Mouse (Mus musculus): ENCODE measurements around the gene Isca1. TPM values are rescaled to one million over a fixed set of nuclear protein-coding genes. Genes with fewer than 3 reads are reported as not detected.
"Not testable (repeated sequence)": the region's sequence is repeated elsewhere in the genome, so short reads cannot be mapped to it uniquely, and the experiment has no call there.

Gene Isca1
- polyA plus RNA-seq, 1 experiment = 271 TPM

GRCm38 (mm10) chr13:59794786-59795185 is 25.2 kb upstream of the Isca1 start:
- Histone ChIP-seq H3K4me1 (ENCODE audit: control insufficient read depth, insufficient read depth, low read length) (no peaks in the 10 kb centered on the region), H3K27ac (ENCODE audit: insufficient read depth, low read length) (no peak overlapping the region), H3K4me3 (ENCODE audit: insufficient read depth, low read length) (no peak overlapping the region)
- no peak for TF ChIP-seq CTCF (IDR thresholded peaks at IDR 0.05; ENCODE audit: extremely low read depth, insufficient read depth, low read length)
- no peak for TF ChIP-seq POLR2A (IDR thresholded peaks at IDR 0.05; ENCODE audit: extremely low read depth, insufficient read depth, low read length)

GRCm38 (mm10) chr13:59782145-59782544 is 12.5 kb upstream of the Isca1 start, which contains the start of gene Gm49354:
Gene Gm49354 (minus strand): TSS chr13:59782245.
- no peaks in the 10 kb centered on the region for H3K4me1 ChIP-seq (ENCODE audit: control insufficient read depth, insufficient read depth, low read length)
- H3K27ac ChIP-seq (ENCODE audit: insufficient read depth, low read length) = no peak within 1 kb of the TSS
- no peak within 1 kb of the TSS for H3K4me3 ChIP-seq (ENCODE audit: insufficient read depth, low read length)
- TF ChIP-seq CTCF (IDR thresholded peaks at IDR 0.05; ENCODE audit: extremely low read depth, insufficient read depth, low read length) (no peak), POLR2A (IDR thresholded peaks at IDR 0.05; ENCODE audit: extremely low read depth, insufficient read depth, low read length) (no peak)

GRCm38 (mm10) chr13:59779744-59780264 is 10.2 kb upstream of the Isca1 start:
- H3K4me1 ChIP-seq (ENCODE audit: control insufficient read depth, insufficient read depth, low read length); H3K27ac ChIP-seq (ENCODE audit: insufficient read depth, low read length); H3K4me3 ChIP-seq (ENCODE audit: insufficient read depth, low read length): not testable (repeated sequence)

- Histone ChIP-seq H3K27ac (ENCODE audit: insufficient read depth, low read length) (no peak overlapping the region), H3K4me1 (ENCODE audit: control insufficient read depth, insufficient read depth, low read length) (no peaks in the 10 kb centered on the region), H3K4me3 (ENCODE audit: insufficient read depth, low read length) (no peak overlapping the region)
- no peak for TF ChIP-seq POLR2A (IDR thresholded peaks at IDR 0.05; ENCODE audit: extremely low read depth, insufficient read depth, low read length)
- 0 out of 2 replicates have a peak, but pooled peaks have one; percentile 8 for TF ChIP-seq CTCF (IDR thresholded peaks at IDR 0.05; ENCODE audit: extremely low read depth, insufficient read depth, low read length)
Measured at GRCm38 (mm10) chr13:59779213-59779612, 9.6 kb upstream of the Isca1 start.

GRCm38 (mm10) chr13:59775168-59775567 is 5.6 kb upstream of the Isca1 start:
- H3K27ac ChIP-seq (ENCODE audit: insufficient read depth, low read length) = no peak overlapping the region
- H3K4me1 ChIP-seq (ENCODE audit: control insufficient read depth, insufficient read depth, low read length) = peaks cover 2% of the 10 kb centered on the region; the same call in 1 of the 2 replicates
- no peak overlapping the region for H3K4me3 ChIP-seq (ENCODE audit: insufficient read depth, low read length)
- TF ChIP-seq POLR2A (IDR thresholded peaks at IDR 0.05; ENCODE audit: extremely low read depth, insufficient read depth, low read length) (no peak), CTCF (IDR thresholded peaks at IDR 0.05; ENCODE audit: extremely low read depth, insufficient read depth, low read length) (no peak)

- H3K4me1 ChIP-seq (ENCODE audit: control insufficient read depth, insufficient read depth, low read length) = peaks cover 7% of the 10 kb centered on the region; the same call in 1 of the 2 replicates
- peak overlapping the region; percentile 98; the same call in 1 of the 2 replicates for H3K27ac ChIP-seq (ENCODE audit: insufficient read depth, low read length)
- H3K4me3 ChIP-seq (ENCODE audit: insufficient read depth, low read length) = no peak overlapping the region; the same call in 1 of the 2 replicates
- peak; percentile 34; the same call in 1 of the 2 replicates for TF ChIP-seq POLR2A (IDR thresholded peaks at IDR 0.05; ENCODE audit: extremely low read depth, insufficient read depth, low read length)
- TF ChIP-seq CTCF (IDR thresholded peaks at IDR 0.05; ENCODE audit: extremely low read depth, insufficient read depth, low read length) = no peak
Measured at GRCm38 (mm10) chr13:59771257-59771656, 1.6 kb upstream of the Isca1 start.

- no peak for TF ChIP-seq CTCF (IDR thresholded peaks at IDR 0.05; ENCODE audit: extremely low read depth, insufficient read depth, low read length)
- no peak for TF ChIP-seq POLR2A (IDR thresholded peaks at IDR 0.05; ENCODE audit: extremely low read depth, insufficient read depth, low read length)
- H3K27ac ChIP-seq (ENCODE audit: insufficient read depth, low read length) = peak overlapping the region; percentile 98
- peaks cover 7% of the 10 kb centered on the region; the same call in 1 of the 2 replicates for H3K4me1 ChIP-seq (ENCODE audit: control insufficient read depth, insufficient read depth, low read length)
Measured at GRCm38 (mm10) chr13:59770847-59771246, 1.2 kb upstream of the Isca1 start.

GRCm38 (mm10) chr13:59770164-59770562 is 553 bp upstream of the Isca1 start:
- Histone ChIP-seq H3K27ac (ENCODE audit: insufficient read depth, low read length) (peak overlapping the region; percentile 98), H3K4me1 (ENCODE audit: control insufficient read depth, insufficient read depth, low read length) (peaks cover 7% of the 10 kb centered on the region; the same call in 1 of the 2 replicates), H3K4me3 (ENCODE audit: insufficient read depth, low read length) (peak overlapping the region; percentile 76)
- no peak; the same call in 1 of the 2 replicates for TF ChIP-seq POLR2A (IDR thresholded peaks at IDR 0.05; ENCODE audit: extremely low read depth, insufficient read depth, low read length)
- no peak for TF ChIP-seq CTCF (IDR thresholded peaks at IDR 0.05; ENCODE audit: extremely low read depth, insufficient read depth, low read length)

More at GRCm38 (mm10) chr13:59770847-59771246, 1.2 kb upstream of the Isca1 start:
- no peak overlapping the region; the same call in 1 of the 2 replicates for H3K4me3 ChIP-seq (ENCODE audit: insufficient read depth, low read length)

- TF ChIP-seq POLR2A (IDR thresholded peaks at IDR 0.05; ENCODE audit: extremely low read depth, insufficient read depth, low read length) (no peak), CTCF (IDR thresholded peaks at IDR 0.05; ENCODE audit: extremely low read depth, insufficient read depth, low read length) (no peak)
- Histone ChIP-seq H3K27ac (ENCODE audit: insufficient read depth, low read length) (no peak overlapping the region), H3K4me3 (ENCODE audit: insufficient read depth, low read length) (peak overlapping the region; percentile 76), H3K4me1 (ENCODE audit: control insufficient read depth, insufficient read depth, low read length) (peaks cover 7% of the 10 kb centered on the region; the same call in 1 of the 2 replicates)
Measured at GRCm38 (mm10) chr13:59768531-59768930, 1.1 kb downstream of the Isca1 start.

GRCm38 (mm10) chr13:59766786-59767515 is 2.7 kb downstream of the Isca1 start:
- Histone ChIP-seq H3K4me3 (ENCODE audit: insufficient read depth, low read length) (no peak overlapping the region), H3K4me1 (ENCODE audit: control insufficient read depth, insufficient read depth, low read length) (peaks cover 7% of the 10 kb centered on the region; the same call in 1 of the 2 replicates), H3K27ac (ENCODE audit: insufficient read depth, low read length) (no peak overlapping the region)
- no peak for TF ChIP-seq CTCF (IDR thresholded peaks at IDR 0.05; ENCODE audit: extremely low read depth, insufficient read depth, low read length)
- no peak for TF ChIP-seq POLR2A (IDR thresholded peaks at IDR 0.05; ENCODE audit: extremely low read depth, insufficient read depth, low read length)
